28 mouse cellular contexts compared by ENCODE assay signal in the genomic region with DNA sequence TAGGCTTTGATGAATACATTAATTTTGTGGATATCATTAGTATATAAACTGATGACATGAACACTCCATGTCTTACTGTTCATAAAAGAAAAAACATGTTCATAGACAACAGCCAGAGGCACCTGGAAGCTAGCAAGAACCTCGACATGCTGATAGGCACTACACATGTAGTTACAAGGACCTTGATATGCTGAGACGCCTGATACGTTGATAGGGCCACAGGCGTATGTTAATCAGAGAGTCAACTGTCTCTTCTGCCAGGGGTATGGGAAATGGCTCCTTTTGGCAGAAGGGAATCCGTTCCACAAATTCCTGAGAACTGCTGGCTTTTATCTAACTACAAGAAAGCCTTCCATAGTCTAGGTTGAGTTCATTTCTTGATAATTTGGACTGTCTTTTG. TPM values are rescaled to one million over a fixed set of nuclear protein-coding genes. Genes with fewer than 3 reads are reported as not detected.
DNase-seq lines count a peak whose midpoint lies in the region; ATAC-seq and TF ChIP-seq lines count a peak whose summit lies in the region.
"Had no signal": no experiment of that assay in that cellular context is flagged by ENCODE, and none has a peak within 500 bp of the region (broad histone marks: within the 10 kb centered on the region; RNA-seq: fewer than 3 reads in every experiment).

No protein-coding gene starts in this region.

- H3K27ac ChIP-seq in heart, embryonic 12.5 days (ENCODE audit: poor library complexity, severe bottlenecking): peak overlapping the region; percentile 34
- H3K27ac ChIP-seq in heart, postnatal 0 days (ENCODE audit: low read depth): peak overlapping the region; percentile 70
- H3K27ac ChIP-seq in liver, embryonic 13.5 days: no peak overlapping the region
- H3K27ac ChIP-seq in forebrain, postnatal 0 days (ENCODE audit: low read depth, low read length): no peak overlapping the region
- H3K27ac ChIP-seq: embryonic facial prominence, embryonic 12.5 days; kidney, postnatal 0 days; limb, embryonic 10.5 days; limb, embryonic 15.5 days; lung, embryonic 15.5 days; midbrain, embryonic 12.5 days; neural tube, embryonic 13.5 days had no signal

- 34% methylated on average over 5 of the region's 5 CpGs for WGBS in heart, embryonic 12.5 days
- WGBS in heart, postnatal 0 days: 31% methylated on average over 5 of the region's 5 CpGs
- 36% methylated on average over 5 of the region's 5 CpGs for WGBS in liver, embryonic 13.5 days (ENCODE audit: insufficient replicate concordance)
- 85% methylated on average over 5 of the region's 5 CpGs for WGBS in forebrain, postnatal 0 days

- H3K4me3 ChIP-seq in heart, embryonic 12.5 days: no peak overlapping the region
- no peak overlapping the region for H3K4me3 ChIP-seq in heart, postnatal 0 days (ENCODE audit: low read depth, low read length)
- no peak overlapping the region for H3K4me3 ChIP-seq in liver, embryonic 13.5 days (replicated peaks)
- no peak overlapping the region for H3K4me3 ChIP-seq in forebrain, postnatal 0 days (ENCODE audit: low read depth, low read length)
- H3K4me3 ChIP-seq: embryonic facial prominence, embryonic 12.5 days; limb, embryonic 10.5 days; limb, embryonic 15.5 days; lung, embryonic 15.5 days; midbrain, embryonic 12.5 days; neural tube, embryonic 13.5 days had no signal

- ATAC-seq in heart, embryonic 12.5 days (ENCODE audit: insufficient number of reproducible peaks, low FRiP score): no peak
- no peak for ATAC-seq in heart, postnatal 0 days (ENCODE audit: insufficient read depth, low read depth)
- ATAC-seq in liver, embryonic 13.5 days (ENCODE audit: low read depth): peak; percentile 86
- peak; percentile 85 for ATAC-seq in megakaryocyte-erythroid progenitor cell, adult 5-6 weeks (replicated peaks; ENCODE audit: low FRiP score, low TSS enrichment, poor library complexity, severe bottlenecking)
- no peak for ATAC-seq in forebrain, postnatal 0 days
- ATAC-seq: forebrain, embryonic 14.5 days; hindbrain, embryonic 16.5 days; Patski had no signal

- no peak for DNase-seq in heart, postnatal 25 days (ENCODE audit: low spot score)
- no peak for DNase-seq in heart, postnatal 0 days (ENCODE audit: low spot score)
- DNase-seq in heart, postnatal 14 days: no peak
- DNase-seq in liver, embryonic 13.5 days: peak; percentile 15
- no peak for DNase-seq in forebrain, postnatal 0 days
- DNase-seq: adrenal gland, postnatal 10 days; cerebellum, adult 11 months; cerebellum, adult 9-10 months; cerebellum, postnatal 36 days; embryo, embryonic 11 days; gastrocnemius, postnatal 36 days; kidney, adult 8-10 months; kidney, postnatal 4 days; thymus, adult 2 months; thymus, postnatal 36 days had no signal

- H3K9me3 ChIP-seq in heart, embryonic 12.5 days (replicated peaks): no peaks in the 10 kb centered on the region
- H3K9me3 ChIP-seq in heart, postnatal 0 days (replicated peaks; ENCODE audit: control insufficient read depth, low read length): no peaks in the 10 kb centered on the region
- H3K9me3 ChIP-seq in liver, embryonic 13.5 days (replicated peaks): no peaks in the 10 kb centered on the region
- no peaks in the 10 kb centered on the region for H3K9me3 ChIP-seq in forebrain, postnatal 0 days (ENCODE audit: low read length)
- H3K9me3 ChIP-seq: embryonic facial prominence, embryonic 12.5 days; G1E; limb, embryonic 10.5 days; limb, embryonic 15.5 days; lung, embryonic 15.5 days; midbrain, embryonic 12.5 days; neural tube, embryonic 13.5 days had no signal

- no peak for TF ChIP-seq CTCF in heart, postnatal 0 days (IDR thresholded peaks at IDR 0.05; ENCODE audit: low read depth)
- no peak for TF ChIP-seq CTCF in forebrain, postnatal 0 days (IDR thresholded peaks at IDR 0.05; ENCODE audit: low read depth)

- H3K9ac ChIP-seq in heart, embryonic 12.5 days: no peak overlapping the region
- H3K9ac ChIP-seq in heart, postnatal 0 days (replicated peaks; ENCODE audit: low read depth, low read length): no peak overlapping the region
- H3K9ac ChIP-seq in liver, embryonic 13.5 days: no peak overlapping the region
- no peak overlapping the region for H3K9ac ChIP-seq in forebrain, postnatal 0 days
- H3K9ac ChIP-seq: embryonic facial prominence, embryonic 12.5 days; limb, embryonic 15.5 days; lung, embryonic 15.5 days; midbrain, embryonic 12.5 days; neural tube, embryonic 13.5 days had no signal

- H3K4me2 ChIP-seq in heart, embryonic 12.5 days: no peak overlapping the region
- no peak overlapping the region for H3K4me2 ChIP-seq in heart, postnatal 0 days (ENCODE audit: low read depth, low read length)
- no peak overlapping the region for H3K4me2 ChIP-seq in liver, embryonic 13.5 days
- no peak overlapping the region for H3K4me2 ChIP-seq in forebrain, postnatal 0 days (ENCODE audit: low read depth)
- H3K4me2 ChIP-seq: embryonic facial prominence, embryonic 12.5 days; limb, embryonic 15.5 days; lung, embryonic 15.5 days; midbrain, embryonic 12.5 days; neural tube, embryonic 13.5 days had no signal

- H3K4me1 ChIP-seq in heart, embryonic 12.5 days (replicated peaks): peaks cover 19% of the 10 kb centered on the region
- peaks cover 12% of the 10 kb centered on the region for H3K4me1 ChIP-seq in heart, postnatal 0 days (ENCODE audit: control insufficient read depth, insufficient read depth)
- peaks cover 32% of the 10 kb centered on the region for H3K4me1 ChIP-seq in liver, embryonic 13.5 days (replicated peaks)
- H3K4me1 ChIP-seq in forebrain, postnatal 0 days (ENCODE audit: insufficient read depth): no peaks in the 10 kb centered on the region
- H3K4me1 ChIP-seq: embryonic facial prominence, embryonic 12.5 days; limb, embryonic 10.5 days; limb, embryonic 15.5 days; lung, embryonic 15.5 days; midbrain, embryonic 12.5 days; neural tube, embryonic 13.5 days had no signal

- TF ChIP-seq EP300 in heart, postnatal 0 days (IDR thresholded peaks at IDR 0.05; ENCODE audit: low read depth): no peak

- peaks cover 4% of the 10 kb centered on the region; the same call in 1 of the 2 replicates for H3K36me3 ChIP-seq in heart, embryonic 12.5 days
- no peaks in the 10 kb centered on the region for H3K36me3 ChIP-seq in heart, postnatal 0 days (replicated peaks; ENCODE audit: control insufficient read depth, insufficient read depth, low read length)
- H3K36me3 ChIP-seq in liver, embryonic 13.5 days: peaks cover 5% of the 10 kb centered on the region; the same call in 1 of the 2 replicates
- H3K36me3 ChIP-seq in forebrain, postnatal 0 days (ENCODE audit: insufficient read depth): no peaks in the 10 kb centered on the region
- H3K36me3 ChIP-seq: embryonic facial prominence, embryonic 12.5 days; limb, embryonic 10.5 days; limb, embryonic 15.5 days; lung, embryonic 15.5 days; midbrain, embryonic 12.5 days; neural tube, embryonic 13.5 days had no signal

- intact Hi-C loops in heart, postnatal 25 days (cut with DNase I): no loop called here
- intact Hi-C loops in heart, postnatal 14 days (cut with DNase I): no loop called here

- H3K27me3 ChIP-seq in heart, embryonic 12.5 days (replicated peaks): no peaks in the 10 kb centered on the region
- H3K27me3 ChIP-seq in heart, postnatal 0 days (ENCODE audit: control insufficient read depth, insufficient read depth, low read length): no peaks in the 10 kb centered on the region
- no peaks in the 10 kb centered on the region for H3K27me3 ChIP-seq in liver, embryonic 13.5 days
- no peaks in the 10 kb centered on the region for H3K27me3 ChIP-seq in forebrain, postnatal 0 days (ENCODE audit: insufficient read depth, low read length)
- H3K27me3 ChIP-seq: embryonic facial prominence, embryonic 12.5 days; limb, embryonic 15.5 days; lung, embryonic 15.5 days; midbrain, embryonic 12.5 days; neural tube, embryonic 13.5 days; Patski had no signal

RNA-seq across cellular contexts. Expression of gene Ddhd1, which starts 27.4 kb away (rescaled TPM):
- 12.6 and 16.3 TPM in 2 replicates for polyA plus RNA-seq in heart, embryonic 12.5 days (2016; fragmentation: Nextera tagmentation; extraction: Ambion mirVana)
- total RNA-seq in heart, postnatal 25 days (2021): 1 to 10 TPM; 8.2 to 8.3 TPM
- 12.0 and 18.6 TPM in 2 replicates for total RNA-seq in heart, postnatal 0 days (2014; rRNA removed; ENCODE audit: low replicate concordance)
- 3.4 and 3.6 TPM in 2 replicates for polyA plus RNA-seq in heart, postnatal 0 days (2015; fragmentation: Nextera tagmentation; extraction: Ambion mirVana)
- total RNA-seq in heart, postnatal 14 days (2021): 10 to 100 TPM; 10.0 to 11.8 TPM
- 6.6 and 6.8 TPM in 2 replicates for polyA plus RNA-seq in liver, embryonic 13.5 days (2015; fragmentation: Nextera tagmentation; extraction: Ambion mirVana)
- total RNA-seq in megakaryocyte-erythroid progenitor cell, adult 5-6 weeks (2014; fragmentation: Nextera tagmentation): 25.5 and 26.4 TPM in 2 replicates
- 18.2 and 42.8 TPM in 2 replicates for total RNA-seq in megakaryocyte-erythroid progenitor cell, adult 5-6 weeks (2017)
- total RNA-seq in forebrain, postnatal 0 days (2014; rRNA removed): 46.7 and 50.1 TPM in 2 replicates
- polyA plus RNA-seq in forebrain, postnatal 0 days (2015; fragmentation: Nextera tagmentation; extraction: Ambion mirVana): 7.2 and 12.0 TPM in 2 replicates

Comparison
In these comparisons a context has a peak if more than half of its experiments do, and no peak if none do; other contexts are left out.
1. ATAC-seq: peak in liver, embryonic 13.5 days (single experiment) and megakaryocyte-erythroid progenitor cell, adult 5-6 weeks (single experiment); none in heart, embryonic 12.5 days (single experiment), heart, postnatal 0 days (single experiment) and forebrain, postnatal 0 days (single experiment).
2. H3K27ac ChIP-seq: peak in heart, embryonic 12.5 days (single experiment) and heart, postnatal 0 days (single experiment); none in liver, embryonic 13.5 days (single experiment) and forebrain, postnatal 0 days (single experiment).